Mouse (Mus musculus): Measurements from ENCODE around the gene Hpcal1.

GRCm38 (mm10) chr12:17723999-17724398, 33.3 kb downstream of the Hpcal1 start:
- no peak for TF ChIP-seq POLR2A (IDR thresholded peaks at IDR 0.05; ENCODE audit: insufficient read depth, low read length)
- no peak for TF ChIP-seq EP300 (IDR thresholded peaks at IDR 0.05; ENCODE audit: insufficient read depth, low read depth, low read length)
- TF ChIP-seq CTCF (IDR thresholded peaks at IDR 0.05; ENCODE audit: low read depth, low read length), result no peak
